Mouse (Mus musculus) thymus, adult 2 months (tissue): Measurements from ENCODE around the gene Mgmt.

Source experiments
- CTCF ChIP-seq: fragments of 200-500 bp; IDR thresholded peaks from 2 replicates; pipeline ENCODE4 v1.5.1; 2012; ENCODE audit warnings: mild to moderate bottlenecking, control low read depth, low read length, moderate library complexity, borderline replicate concordance; ENCODE audit not compliant: control insufficient read depth, poor library complexity, insufficient read depth; ENCODE audit errors: extremely low read depth
- POLR2A ChIP-seq: fragments of 200-500 bp; IDR thresholded peaks from 2 replicates; pipeline ENCODE4 v1.6.1; 2012; ENCODE audit warnings: mild to moderate bottlenecking, low read length, control low read depth, moderate library complexity; ENCODE audit not compliant: control insufficient read depth, poor library complexity, insufficient read depth; ENCODE audit errors: extremely low read depth

- TF ChIP-seq CTCF (no peak), POLR2A (no peak)
Measured at GRCm38 (mm10) chr7:136850339-136850738, 44.1 kb upstream of the Mgmt start.
